Mouse (Mus musculus) C2C12 (cell line): ENCODE measurements around the gene Mybph.
"Not testable (repeated sequence)": the region's sequence is repeated elsewhere in the genome, so short reads cannot be mapped to it uniquely, and the experiment has no call there.

ENCODE experiments used
- CTCF ChIP-seq: IDR thresholded peaks from one replicate; pipeline ENCODE4 v1.5.1; 2011; ENCODE audit not compliant: control insufficient read depth, insufficient read depth, insufficient read length
- USF1 ChIP-seq: IDR thresholded peaks from one replicate; pipeline ENCODE4 v1.6.1; 2011; ENCODE audit warnings: low read depth, mild to moderate bottlenecking, control low read depth, moderate library complexity

DNA sequence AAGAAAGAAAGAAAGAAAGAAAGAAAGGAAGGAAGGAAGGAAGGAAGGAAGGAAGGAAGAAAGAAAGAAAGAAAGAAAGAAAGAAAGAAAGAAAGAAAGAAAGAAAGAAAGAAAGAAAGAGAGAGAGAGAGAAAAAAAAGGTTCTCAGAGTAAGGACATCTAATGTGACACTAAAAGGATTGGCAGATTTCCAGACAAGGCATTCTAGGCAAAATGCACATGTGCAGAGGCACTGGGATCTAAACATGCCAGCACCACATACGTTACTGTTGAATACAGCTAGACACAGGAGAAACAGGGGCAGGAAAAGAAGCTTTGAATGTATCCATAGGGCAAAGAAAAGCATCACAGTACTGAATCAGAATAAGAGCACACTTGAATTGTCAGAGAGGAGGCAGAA is 56.4 kb downstream of the Mybph start:
- TF ChIP-seq CTCF, USF1: not testable (repeated sequence)
